Mouse (Mus musculus) MEL (cell line): ENCODE results near the gene Adamts16. TPM values are rescaled to one million over a fixed set of nuclear protein-coding genes. Genes with fewer than 3 reads are reported as not detected.

Source experiments
- DNase-seq: peaks from one replicate; pipeline ENCODE4 v3.0.0; 2011; ENCODE audit warnings: low read depth, low spot score
- H3K27ac ChIP-seq: 2 replicates; pipeline ENCODE4 v1.5.1; 2012; ENCODE audit warnings: low read depth, mild to moderate bottlenecking, control low read depth, low read length, moderate library complexity; ENCODE audit not compliant: control insufficient read depth
- H3K27me3 ChIP-seq, 2 experiments: fragments of 150-350 bp in 1 of 2; sonication (generic) in 1 of 2; 2 replicates each; pipeline ENCODE4 v1.6.1; 2012; ENCODE audit warnings: low read length in 2 of 2, mild to moderate bottlenecking in 2 of 2, improper control_type of control experiment in 1 of 2, moderate library complexity in 1 of 2; ENCODE audit not compliant: insufficient read depth in 2 of 2, control insufficient read depth in 1 of 2
- H3K36me3 ChIP-seq, 2 experiments: 2 replicates each; pipeline ENCODE4 v1.6.1; 2012 to 2014; ENCODE audit warnings: low read length in 2 of 2, improper control_type of control experiment in 1 of 2, inconsistent platforms in 1 of 2, mild to moderate bottlenecking in 1 of 2; ENCODE audit not compliant: insufficient read depth in 2 of 2, control insufficient read depth in 1 of 2
- H3K4me1 ChIP-seq, 2 experiments: fragments of 150-350 bp in 1 of 2; sonication (generic) in 1 of 2; 2 replicates each; pipeline ENCODE4 v1.6.1; 2012; ENCODE audit warnings: low read length in 2 of 2, improper control_type of control experiment in 1 of 2, mild to moderate bottlenecking in 1 of 2; ENCODE audit not compliant: insufficient read depth in 2 of 2, control insufficient read depth in 1 of 2
- H3K4me3 ChIP-seq, 2 experiments: fragments of 150-350 bp in 1 of 2; sonication (generic) in 1 of 2; 2 replicates each; pipeline ENCODE4 v1.5.1; 2012; ENCODE audit warnings: low read depth in 2 of 2, low read length in 2 of 2, mild to moderate bottlenecking in 2 of 2, moderate library complexity in 2 of 2, control low read depth in 1 of 2, improper control_type of control experiment in 1 of 2; ENCODE audit not compliant: control insufficient read depth in 1 of 2, insufficient read depth in 1 of 2
- H3K79me2 ChIP-seq: 2 replicates; pipeline ENCODE4 v1.6.1; 2012; ENCODE audit warnings: mild to moderate bottlenecking, low read length, moderate library complexity; ENCODE audit not compliant: control insufficient read depth, poor library complexity, insufficient read depth
- H3K9ac ChIP-seq: 2 replicates; pipeline ENCODE4 v1.6.1; 2012; ENCODE audit warnings: low read depth, mild to moderate bottlenecking, control low read depth, low read length, moderate library complexity; ENCODE audit not compliant: control insufficient read depth, poor library complexity, severe bottlenecking
- H3K9me3 ChIP-seq: fragments of 150-350 bp; sonication (generic); replicated peaks from 2 replicates; pipeline ENCODE4 v1.6.1; 2012; ENCODE audit warnings: mild to moderate bottlenecking, low read length, improper control_type of control experiment, moderate library complexity; ENCODE audit not compliant: insufficient read depth
- CHD1 ChIP-seq: IDR thresholded peaks from 2 replicates; pipeline ENCODE4 v1.6.1; 2012; ENCODE audit warnings: low read depth, mild to moderate bottlenecking, inconsistent platforms, low read length, improper control_type of control experiment
- CHD2 ChIP-seq: IDR thresholded peaks from 2 replicates; pipeline ENCODE4 v1.6.1; 2011; ENCODE audit warnings: low read length, improper control_type of control experiment
- CTCF ChIP-seq, 3 experiments: IDR thresholded peaks in 2 of 3; conservative IDR thresholded peaks in 1 of 3; 2 replicates each; pipeline ENCODE4 v1.5.1; 2011 to 2012; ENCODE audit warnings: low read length in 3 of 3, low read depth in 2 of 3, mild to moderate bottlenecking in 2 of 3, improper control_type of control experiment in 1 of 3, inconsistent platforms in 1 of 3, mixed read lengths in 1 of 3, moderate library complexity in 1 of 3; ENCODE audit not compliant: control insufficient read depth in 1 of 3, insufficient read depth in 1 of 3, poor library complexity in 1 of 3, severe bottlenecking in 1 of 3
- EP300 ChIP-seq, 2 experiments: IDR thresholded peaks; 2 replicates each; pipeline ENCODE4 v1.6.1; 2011; ENCODE audit warnings: improper control_type of control experiment in 2 of 2, low read length in 2 of 2, low read depth in 1 of 2, mild to moderate bottlenecking in 1 of 2
- ETS1 ChIP-seq: IDR thresholded peaks from 2 replicates; pipeline ENCODE4 v1.6.1; 2012; ENCODE audit warnings: low read depth, mild to moderate bottlenecking, inconsistent platforms, low read length, improper control_type of control experiment, moderate library complexity
- GABPA ChIP-seq: IDR thresholded peaks from 2 replicates; pipeline ENCODE4 v1.6.1; 2012; ENCODE audit warnings: low read depth, mild to moderate bottlenecking, inconsistent platforms, low read length, improper control_type of control experiment, moderate library complexity
- GATA1 ChIP-seq: IDR thresholded peaks from 2 replicates; pipeline ENCODE4 v1.6.1; 2011; ENCODE audit warnings: low read depth, low read length, improper control_type of control experiment
- MAFK ChIP-seq: IDR thresholded peaks from 2 replicates; pipeline ENCODE4 v1.6.1; 2011; ENCODE audit warnings: low read depth, mild to moderate bottlenecking, low read length, improper control_type of control experiment, borderline replicate concordance
- MAX ChIP-seq: IDR thresholded peaks from 2 replicates; pipeline ENCODE4 v1.6.1; 2011; ENCODE audit warnings: low read length, improper control_type of control experiment
- MAZ ChIP-seq: IDR thresholded peaks from 2 replicates; pipeline ENCODE4 v1.6.1; 2012; ENCODE audit warnings: low read depth, mild to moderate bottlenecking, inconsistent platforms, low read length, improper control_type of control experiment
- MEF2A ChIP-seq: IDR thresholded peaks from 2 replicates; pipeline ENCODE4 v1.6.1; 2014; ENCODE audit warnings: low read depth, mild to moderate bottlenecking, inconsistent platforms, low read length, improper control_type of control experiment; ENCODE audit not compliant: poor library complexity, insufficient replicate concordance, severe bottlenecking; ENCODE audit errors: extremely low read depth
- MXI1 ChIP-seq: IDR thresholded peaks from 2 replicates; pipeline ENCODE4 v1.6.1; 2011; ENCODE audit warnings: mild to moderate bottlenecking, low read depth, low read length, improper control_type of control experiment
- POLR2A ChIP-seq, 2 experiments: IDR thresholded peaks; 2 replicates each; pipeline ENCODE4 v1.6.1; 2011 to 2012; ENCODE audit warnings: low read length in 2 of 2, mild to moderate bottlenecking in 2 of 2, control low read depth in 1 of 2, improper control_type of control experiment in 1 of 2, low read depth in 1 of 2, moderate library complexity in 1 of 2; ENCODE audit not compliant: control insufficient read depth in 1 of 2, insufficient read depth in 1 of 2, poor library complexity in 1 of 2
- POLR2AphosphoS5 ChIP-seq: IDR thresholded peaks from 2 replicates; pipeline ENCODE4 v1.6.1; 2012; ENCODE audit warnings: low read depth, borderline replicate concordance, mild to moderate bottlenecking, inconsistent platforms, low read length, moderate library complexity, mixed read lengths
- RCOR1 ChIP-seq: IDR thresholded peaks from 2 replicates; pipeline ENCODE4 v1.6.1; 2012; ENCODE audit warnings: low read depth, mild to moderate bottlenecking, inconsistent platforms, low read length, improper control_type of control experiment
- SIN3A ChIP-seq: IDR thresholded peaks from 2 replicates; pipeline ENCODE4 v1.6.1; 2012; ENCODE audit warnings: low read length, improper control_type of control experiment, inconsistent platforms
- TAL1 ChIP-seq: IDR thresholded peaks from 2 replicates; pipeline ENCODE4 v1.6.1; 2012; ENCODE audit warnings: mild to moderate bottlenecking, inconsistent platforms, low read length, moderate library complexity, mixed read lengths
- TBP ChIP-seq: IDR thresholded peaks from 2 replicates; pipeline ENCODE4 v1.8.0; 2011; ENCODE audit warnings: low read depth, low read length, improper control_type of control experiment
- USF2 ChIP-seq, 2 experiments: IDR thresholded peaks; 2 replicates each; pipeline ENCODE4 v1.6.1; 2011 to 2012; ENCODE audit warnings: improper control_type of control experiment in 2 of 2, low read length in 2 of 2, borderline replicate concordance in 1 of 2, inconsistent platforms in 1 of 2, low read depth in 1 of 2, mild to moderate bottlenecking in 1 of 2; ENCODE audit not compliant: insufficient read depth in 1 of 2
- ZNF384 ChIP-seq: IDR thresholded peaks from 2 replicates; pipeline ENCODE4 v1.6.1; 2012; ENCODE audit warnings: low read depth, mild to moderate bottlenecking, inconsistent platforms, low read length, improper control_type of control experiment
- polyA plus RNA-seq, 2 experiments: library from polyadenylated mRNA; stranded (reverse) in 1 of 2; unstranded in 1 of 2; fragments of >175 nt in 1 of 2; fragments of >200 nt in 1 of 2; gene quantifications; 2 replicates each; pipeline versions ENCODE4 v1.2.1 to v1.2.4; 2012; ENCODE audit warnings: low replicate concordance in 2 of 2, low read depth in 1 of 2; ENCODE audit not compliant: insufficient read length in 2 of 2, insufficient read depth in 1 of 2, missing spikeins in 1 of 2
- total RNA-seq: library from RNA; depleted of rRNA; stranded (reverse); fragments of 300-350 nt; gene quantifications from 2 replicates; pipeline ENCODE4 v1.2.3, GENCODE M21; 2012

Adamts16 gene
- total and polyA plus RNA-seq, 3 experiments, result not detected

- DNase-seq, result no peak
- Histone ChIP-seq H3K27ac (no peak overlapping the region), H3K27me3 (no peaks in the 10 kb centered on the region), H3K36me3 (no peaks in the 10 kb centered on the region), H3K79me2 (no peaks in the 10 kb centered on the region), H3K9me3 (no peaks in the 10 kb centered on the region), H3K4me3 (no peak overlapping the region), H3K4me1 (no peaks in the 10 kb centered on the region), H3K9ac (no peak overlapping the region)
- TF ChIP-seq POLR2A (IDR thresholded peaks at IDR 0.05; ENCODE audit: control insufficient read depth in 1 of 2, insufficient read depth in 1 of 2, low read depth in 1 of 2, low read length in 2 of 2, poor library complexity in 1 of 2), result no peak
- TF ChIP-seq MXI1, result no peak
- TF ChIP-seq GATA1, result no peak
- no peak for TF ChIP-seq TBP
- no peak for TF ChIP-seq MAX
- TF ChIP-seq CHD1, result no peak
- no peak for TF ChIP-seq CTCF (IDR thresholded peaks at IDR 0.05 in 2 of 3, conservative IDR thresholded peaks at IDR 0.05 in 1 of 3; ENCODE audit: control insufficient read depth in 1 of 3, insufficient read depth in 1 of 3, low read depth in 2 of 3, low read length in 3 of 3, poor library complexity in 1 of 3, severe bottlenecking in 1 of 3)
- TF ChIP-seq MAZ, result no peak
- no peak for TF ChIP-seq ETS1
- no peak for TF ChIP-seq SIN3A
Measured at GRCm38 (mm10) chr13:70731349-70731748, 110.3 kb downstream of the Adamts16 start.

DNA sequence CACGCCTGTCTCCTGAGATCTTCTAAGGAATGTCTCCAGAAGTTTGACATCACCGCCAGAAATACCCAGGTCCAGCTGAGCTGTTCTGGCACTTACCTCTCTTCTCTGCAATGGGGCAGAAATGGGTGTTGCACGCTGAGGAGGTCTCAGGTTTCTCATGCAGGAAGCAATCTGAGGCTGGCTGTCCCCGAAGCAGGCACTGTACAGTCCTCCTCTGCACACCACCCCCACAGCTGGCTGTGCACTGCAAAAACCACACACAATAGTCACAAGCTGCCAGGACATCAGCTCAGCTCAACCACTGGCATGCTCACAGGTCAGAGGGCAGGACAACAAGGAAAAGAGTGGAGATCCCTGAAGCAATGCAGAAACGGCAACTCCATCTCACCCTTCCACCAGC lies 111.6 kb downstream of the Adamts16 start:
- H3K36me3 ChIP-seq, result no peaks in the 10 kb centered on the region
- no peak for TF ChIP-seq ZNF384
- TF ChIP-seq EP300 (IDR thresholded peaks at IDR 0.05; ENCODE audit: low read depth in 1 of 2, low read length in 2 of 2), result no peak
- no peak for TF ChIP-seq MAFK
- TF ChIP-seq GABPA, result no peak
- no peak for TF ChIP-seq CHD2
- no peak for TF ChIP-seq POLR2AphosphoS5
- no peak for TF ChIP-seq TAL1
- TF ChIP-seq USF2 (IDR thresholded peaks at IDR 0.05; ENCODE audit: borderline replicate concordance in 1 of 2, insufficient read depth in 1 of 2, low read depth in 1 of 2, low read length in 2 of 2), result no peak
- TF ChIP-seq MEF2A, result no peak
- no peak for TF ChIP-seq RCOR1
- no peaks in the 10 kb centered on the region for H3K4me1 ChIP-seq
- no peak overlapping the region for H3K27ac ChIP-seq
- H3K4me3 ChIP-seq, result no peak overlapping the region
- H3K27me3 ChIP-seq, result no peaks in the 10 kb centered on the region
- H3K79me2 ChIP-seq, result no peaks in the 10 kb centered on the region
- DNase-seq, result no peak
- H3K9me3 ChIP-seq, result no peaks in the 10 kb centered on the region
- no peak overlapping the region for H3K9ac ChIP-seq
